Comparison of ENCODE assay signal across 22 mouse cellular contexts in the genomic region with DNA sequence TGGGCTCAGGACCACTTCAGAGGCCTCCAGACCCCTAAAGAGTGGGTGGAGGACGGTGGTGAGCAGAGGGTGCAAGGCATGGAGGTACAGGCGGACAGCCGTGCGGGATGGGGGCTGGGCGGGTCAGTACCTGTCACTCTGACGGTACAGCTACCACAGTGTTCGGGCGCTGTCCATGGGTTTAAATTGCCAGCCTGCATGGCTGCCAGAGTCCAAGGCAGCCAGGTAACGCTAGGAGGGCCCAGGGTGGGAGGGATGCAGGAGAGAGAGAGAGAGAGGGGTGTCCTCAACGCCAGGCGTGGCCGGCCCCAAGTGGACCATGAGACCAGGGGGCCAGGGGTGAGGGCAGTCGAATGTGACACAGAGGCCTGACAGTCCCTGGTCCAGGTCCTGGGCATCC.
"Had no signal": no experiment of that assay in that cellular context is flagged by ENCODE, and none has a peak within 500 bp of the region (broad histone marks: within the 10 kb centered on the region; RNA-seq: fewer than 3 reads in every experiment).

No protein-coding gene starts in this region.

- DNase-seq: kidney, adult 2 months; kidney, postnatal 25 days; layer of hippocampus, adult 9-11 months; liver; lung, adult 18-20 months; lung, postnatal 10 days; lung, postnatal 36 days; right cerebral cortex, adult 18-20 months; right cerebral cortex, postnatal 14 days; right cerebral cortex, postnatal 4 days; thymus, adult 18-20 months; thymus, postnatal 36 days had no signal

- H3K4me3 ChIP-seq: layer of hippocampus, adult 2 months; limb, embryonic 12.5 days; liver, embryonic 12.5 days; liver, embryonic 15.5 days; lung, embryonic 15.5 days; midbrain, embryonic 12.5 days; midbrain, embryonic 15.5 days; neural tube, embryonic 12.5 days; neural tube, embryonic 15.5 days had no signal

- H3K27me3 ChIP-seq: limb, embryonic 12.5 days; liver, embryonic 12.5 days; liver, embryonic 15.5 days; lung, embryonic 15.5 days; midbrain, embryonic 12.5 days; midbrain, embryonic 15.5 days; neural tube, embryonic 12.5 days; neural tube, embryonic 15.5 days had no signal

- ATAC-seq: liver, embryonic 12.5 days; midbrain, embryonic 15.5 days had no signal

- H3K27ac ChIP-seq: kidney, postnatal 0 days; layer of hippocampus, adult 2 months; limb, embryonic 12.5 days; liver, embryonic 12.5 days; liver, embryonic 15.5 days; lung, embryonic 15.5 days; midbrain, embryonic 12.5 days; midbrain, embryonic 15.5 days; neural tube, embryonic 12.5 days; neural tube, embryonic 15.5 days had no signal

- H3K4me2 ChIP-seq: limb, embryonic 12.5 days; liver, embryonic 12.5 days; liver, embryonic 15.5 days; lung, embryonic 15.5 days; midbrain, embryonic 12.5 days; midbrain, embryonic 15.5 days; neural tube, embryonic 12.5 days; neural tube, embryonic 15.5 days had no signal

- H3K4me1 ChIP-seq: liver, embryonic 15.5 days; lung, embryonic 15.5 days had no signal

- H3K9me3 ChIP-seq: liver, embryonic 15.5 days; lung, embryonic 15.5 days; midbrain, embryonic 15.5 days; neural tube, embryonic 15.5 days had no signal

- H3K9ac ChIP-seq: limb, embryonic 12.5 days; liver, embryonic 12.5 days; liver, embryonic 15.5 days; lung, embryonic 15.5 days; midbrain, embryonic 12.5 days; midbrain, embryonic 15.5 days; neural tube, embryonic 12.5 days; neural tube, embryonic 15.5 days had no signal
